Mouse (Mus musculus): ENCODE results near the gene Spata45. TPM values are rescaled to one million over a fixed set of nuclear protein-coding genes. Genes with fewer than 3 reads are reported as not detected.
"Not testable (repeated sequence)": the region's sequence is repeated elsewhere in the genome, so short reads cannot be mapped to it uniquely, and the experiment has no call there.

Spata45 gene
- polyA plus RNA-seq, 1 experiment = not detected

DNA sequence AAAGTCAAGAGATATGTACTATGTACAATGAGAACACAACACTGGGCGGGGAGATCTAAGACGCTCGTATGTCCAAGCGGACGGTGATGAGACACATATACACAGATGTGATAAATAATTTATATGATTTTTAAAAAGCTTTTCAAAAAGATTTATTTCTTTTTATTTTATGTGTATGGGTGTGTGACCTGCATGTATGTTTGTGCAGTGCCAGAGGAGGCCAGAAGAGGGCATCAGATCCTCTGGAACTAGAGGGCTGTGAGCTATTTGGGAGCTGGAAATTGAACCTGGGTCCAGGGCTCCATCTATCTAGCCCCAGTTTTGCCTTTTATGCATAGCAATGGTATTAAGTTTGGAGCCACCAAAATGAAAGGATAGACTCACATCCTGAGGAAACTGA is 27.7 kb upstream of the Spata45 start:
- TF ChIP-seq POLR2A (IDR thresholded peaks at IDR 0.05; ENCODE audit: borderline replicate concordance, insufficient read depth, low read length) (no peak), CTCF (IDR thresholded peaks at IDR 0.05; ENCODE audit: borderline replicate concordance, insufficient read depth, low read depth, low read length) (peak; percentile 23; the same call in 1 of the 2 replicates)
- Histone ChIP-seq H3K4me3 (replicated peaks; ENCODE audit: insufficient read depth, low read depth, low read length) (no peak overlapping the region), H3K27me3 (ENCODE audit: control insufficient read depth, insufficient read depth, low read length) (no peaks in the 10 kb centered on the region), H3K4me1 (ENCODE audit: control insufficient read depth, insufficient read depth, low read length) (no peaks in the 10 kb centered on the region), H3K27ac (ENCODE audit: insufficient read depth, low read length) (no peak overlapping the region)
- WGBS = over 99% methylated on average over 5 of the region's 5 CpGs
- DNase-seq = no peak

DNA sequence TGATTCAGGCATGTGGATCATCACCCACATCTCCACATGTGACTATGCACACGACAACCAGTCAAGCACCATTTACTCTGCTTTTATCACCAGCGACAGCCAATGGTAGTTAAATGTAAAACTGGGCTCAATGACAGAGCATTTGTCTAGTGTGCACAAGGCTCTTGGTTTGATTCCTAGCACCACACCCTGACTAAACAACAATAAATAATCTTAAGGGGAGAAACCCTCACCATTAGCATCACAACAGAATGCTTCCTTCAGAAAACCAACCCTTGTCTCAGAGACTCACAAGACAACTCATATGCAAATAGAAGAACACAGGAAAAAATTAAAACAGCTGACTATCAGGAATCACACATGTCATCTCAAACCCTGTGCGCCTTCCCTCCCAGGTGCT is 22.2 kb upstream of the Spata45 start:
- no peaks in the 10 kb centered on the region for H3K27me3 ChIP-seq (ENCODE audit: control insufficient read depth, insufficient read depth, low read length)
- no peak for TF ChIP-seq POLR2A (IDR thresholded peaks at IDR 0.05; ENCODE audit: borderline replicate concordance, insufficient read depth, low read length)
- no peak for TF ChIP-seq CTCF (IDR thresholded peaks at IDR 0.05; ENCODE audit: borderline replicate concordance, insufficient read depth, low read depth, low read length)
- no peak overlapping the region for H3K4me3 ChIP-seq (replicated peaks; ENCODE audit: insufficient read depth, low read depth, low read length)
- H3K27ac ChIP-seq (ENCODE audit: insufficient read depth, low read length) = no peak overlapping the region
- DNase-seq = no peak
- no peaks in the 10 kb centered on the region for H3K4me1 ChIP-seq (ENCODE audit: control insufficient read depth, insufficient read depth, low read length)
- 91% methylated on average over 3 of the region's 3 CpGs for WGBS

DNA sequence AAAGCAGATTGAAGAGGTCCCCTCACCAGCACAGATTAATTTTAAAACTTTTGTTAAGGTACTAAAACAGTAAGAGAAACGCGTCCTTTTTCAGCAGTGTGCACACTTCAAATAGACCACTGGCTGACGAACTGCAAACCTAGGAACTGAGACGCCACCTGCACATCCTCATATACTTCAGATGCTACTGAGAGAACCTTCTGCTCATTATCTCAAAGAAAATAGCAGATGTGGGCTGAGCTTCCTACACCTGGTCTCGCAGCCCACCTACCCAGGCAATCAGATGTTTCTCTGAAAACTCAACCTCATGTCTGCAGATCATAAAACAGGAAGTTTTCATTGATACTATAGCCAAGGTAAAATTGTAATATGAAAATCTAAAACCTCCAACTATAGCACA is 16.6 kb upstream of the Spata45 start:
- no peak for TF ChIP-seq POLR2A (IDR thresholded peaks at IDR 0.05; ENCODE audit: borderline replicate concordance, insufficient read depth, low read length)
- no peak overlapping the region for H3K4me3 ChIP-seq (replicated peaks; ENCODE audit: insufficient read depth, low read depth, low read length)
- no peak for DNase-seq
- no peak overlapping the region for H3K27ac ChIP-seq (ENCODE audit: insufficient read depth, low read length)
- WGBS = 95% methylated on average over 5 of the region's 5 CpGs
- H3K4me1 ChIP-seq (ENCODE audit: control insufficient read depth, insufficient read depth, low read length) = no peaks in the 10 kb centered on the region
- H3K27me3 ChIP-seq (ENCODE audit: control insufficient read depth, insufficient read depth, low read length) = no peaks in the 10 kb centered on the region

DNA sequence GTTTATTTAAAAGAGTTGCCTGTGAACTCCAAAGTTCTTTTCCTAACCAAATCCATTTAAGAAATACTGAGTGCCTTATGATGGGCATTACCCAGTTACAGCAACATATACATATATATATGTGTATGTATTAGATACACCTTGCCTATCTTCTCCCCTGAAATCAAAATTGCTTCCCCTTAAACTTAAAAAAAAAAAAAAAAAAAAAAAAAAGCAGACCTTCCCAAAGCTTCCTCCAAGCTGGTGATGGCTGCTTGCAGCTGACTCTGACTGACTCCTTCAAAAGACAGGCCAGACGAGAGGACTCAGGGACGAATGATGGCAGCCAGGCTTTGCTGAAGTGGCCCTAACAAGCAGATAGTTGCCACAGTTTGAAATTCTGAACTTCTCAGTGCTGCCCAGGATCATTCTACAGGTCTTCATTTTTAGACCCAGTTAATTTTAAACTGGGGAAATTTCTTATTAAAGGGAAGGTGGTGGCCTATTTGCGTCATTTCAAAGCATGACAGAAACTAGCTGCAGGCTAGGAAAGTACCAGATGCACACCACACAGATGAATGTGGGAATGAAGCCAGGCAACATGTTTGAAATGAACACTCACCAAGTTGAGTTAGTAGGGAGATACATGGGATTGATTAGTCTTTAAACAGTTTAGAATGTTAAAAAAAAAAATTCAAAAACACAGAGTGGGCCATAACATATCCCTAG is 16.1 kb upstream of the Spata45 start:
- TF ChIP-seq CTCF (IDR thresholded peaks at IDR 0.05; ENCODE audit: borderline replicate concordance, insufficient read depth, low read depth, low read length) (no peak), POLR2A (IDR thresholded peaks at IDR 0.05; ENCODE audit: borderline replicate concordance, insufficient read depth, low read length) (no peak)
- Histone ChIP-seq H3K27me3 (ENCODE audit: control insufficient read depth, insufficient read depth, low read length) (no peaks in the 10 kb centered on the region), H3K27ac (ENCODE audit: insufficient read depth, low read length) (no peak overlapping the region), H3K4me1 (ENCODE audit: control insufficient read depth, insufficient read depth, low read length) (no peaks in the 10 kb centered on the region), H3K4me3 (replicated peaks; ENCODE audit: insufficient read depth, low read depth, low read length) (no peak overlapping the region)
- no peak for DNase-seq
- WGBS = 65% methylated on average over 3 of the region's 3 CpGs

DNA sequence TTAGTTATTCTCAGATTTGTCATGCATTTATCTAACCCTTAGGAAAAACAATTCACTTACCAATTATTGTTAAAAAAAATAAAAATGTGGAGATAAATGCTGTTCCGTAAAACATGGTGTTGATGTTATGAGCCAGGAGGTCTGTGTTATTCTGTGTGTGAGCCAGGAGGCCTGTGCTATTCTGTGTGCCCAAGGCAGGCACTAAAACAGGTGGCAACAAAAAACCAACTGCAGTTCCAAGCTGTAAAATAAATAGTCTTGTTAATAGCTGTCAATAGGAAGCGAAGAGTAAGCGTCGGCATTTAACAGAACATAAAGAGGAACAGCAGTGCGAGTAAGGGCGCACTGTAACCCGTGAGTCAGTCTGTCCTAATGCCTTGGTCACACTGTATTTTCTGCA is 15.4 kb upstream of the Spata45 start:
- H3K27ac ChIP-seq (ENCODE audit: insufficient read depth, low read length) = no peak overlapping the region
- DNase-seq = no peak
- no peak for TF ChIP-seq CTCF (IDR thresholded peaks at IDR 0.05; ENCODE audit: borderline replicate concordance, insufficient read depth, low read depth, low read length)
- TF ChIP-seq POLR2A (IDR thresholded peaks at IDR 0.05; ENCODE audit: borderline replicate concordance, insufficient read depth, low read length) = no peak
- no peak overlapping the region for H3K4me3 ChIP-seq (replicated peaks; ENCODE audit: insufficient read depth, low read depth, low read length)
- 81% methylated on average over 7 of the region's 7 CpGs for WGBS
- no peaks in the 10 kb centered on the region for H3K27me3 ChIP-seq (ENCODE audit: control insufficient read depth, insufficient read depth, low read length)
- no peaks in the 10 kb centered on the region for H3K4me1 ChIP-seq (ENCODE audit: control insufficient read depth, insufficient read depth, low read length)

DNA sequence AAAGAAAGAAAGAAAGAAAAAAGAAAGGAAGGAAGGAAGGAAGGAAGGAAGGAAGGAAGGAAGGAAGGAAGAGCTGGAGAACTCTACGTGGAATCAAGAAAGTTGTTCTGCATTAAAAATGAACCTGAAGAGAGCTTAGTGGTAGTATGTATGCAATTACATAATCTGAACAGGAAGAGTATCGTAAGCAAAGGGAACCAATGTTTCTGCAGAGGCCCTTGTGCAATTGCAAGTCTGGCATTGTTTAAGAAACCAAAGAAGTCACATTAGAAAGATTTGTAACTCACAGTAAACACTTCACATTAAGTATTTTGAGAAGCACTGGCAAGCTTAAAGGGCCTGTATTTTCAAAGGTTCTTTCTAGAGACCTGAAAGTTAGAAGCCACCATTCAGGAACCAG is 13.3 kb upstream of the Spata45 start:
- no peak overlapping the region for H3K27ac ChIP-seq (ENCODE audit: insufficient read depth, low read length)
- H3K27me3 ChIP-seq (ENCODE audit: control insufficient read depth, insufficient read depth, low read length) = no peaks in the 10 kb centered on the region
- H3K4me1 ChIP-seq (ENCODE audit: control insufficient read depth, insufficient read depth, low read length) = no peaks in the 10 kb centered on the region
- no peak for TF ChIP-seq POLR2A (IDR thresholded peaks at IDR 0.05; ENCODE audit: borderline replicate concordance, insufficient read depth, low read length)
- TF ChIP-seq CTCF (IDR thresholded peaks at IDR 0.05; ENCODE audit: borderline replicate concordance, insufficient read depth, low read depth, low read length) = no peak
- WGBS = 88% methylated on average over 2 of the region's 2 CpGs
- H3K4me3 ChIP-seq (replicated peaks; ENCODE audit: insufficient read depth, low read depth, low read length) = no peak overlapping the region
- DNase-seq = no peak

DNA sequence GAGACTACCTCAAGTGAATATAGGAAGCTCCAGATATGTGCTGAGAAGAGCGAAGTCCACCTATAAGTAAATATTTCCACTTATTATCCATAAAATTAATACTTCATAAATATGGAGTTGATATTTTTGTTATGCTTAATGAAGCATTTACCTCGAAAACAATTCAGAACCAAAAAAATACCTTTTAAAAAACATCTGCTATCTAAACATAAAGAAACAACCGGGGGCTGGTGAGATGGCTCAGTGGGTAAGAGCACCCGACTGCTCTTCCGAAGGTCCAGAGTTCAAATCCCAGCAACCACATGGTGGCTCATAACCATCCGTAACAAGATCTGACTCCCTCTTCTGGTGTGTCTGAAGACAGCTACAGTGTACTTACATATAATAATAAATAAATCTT is 12.6 kb upstream of the Spata45 start:
- H3K4me1 ChIP-seq (ENCODE audit: control insufficient read depth, insufficient read depth, low read length); H3K27ac ChIP-seq (ENCODE audit: insufficient read depth, low read length); DNase-seq; H3K27me3 ChIP-seq (ENCODE audit: control insufficient read depth, insufficient read depth, low read length); H3K4me3 ChIP-seq (replicated peaks; ENCODE audit: insufficient read depth, low read depth, low read length): not testable (repeated sequence)
- 92% methylated on average over 6 of the region's 6 CpGs for WGBS

DNA sequence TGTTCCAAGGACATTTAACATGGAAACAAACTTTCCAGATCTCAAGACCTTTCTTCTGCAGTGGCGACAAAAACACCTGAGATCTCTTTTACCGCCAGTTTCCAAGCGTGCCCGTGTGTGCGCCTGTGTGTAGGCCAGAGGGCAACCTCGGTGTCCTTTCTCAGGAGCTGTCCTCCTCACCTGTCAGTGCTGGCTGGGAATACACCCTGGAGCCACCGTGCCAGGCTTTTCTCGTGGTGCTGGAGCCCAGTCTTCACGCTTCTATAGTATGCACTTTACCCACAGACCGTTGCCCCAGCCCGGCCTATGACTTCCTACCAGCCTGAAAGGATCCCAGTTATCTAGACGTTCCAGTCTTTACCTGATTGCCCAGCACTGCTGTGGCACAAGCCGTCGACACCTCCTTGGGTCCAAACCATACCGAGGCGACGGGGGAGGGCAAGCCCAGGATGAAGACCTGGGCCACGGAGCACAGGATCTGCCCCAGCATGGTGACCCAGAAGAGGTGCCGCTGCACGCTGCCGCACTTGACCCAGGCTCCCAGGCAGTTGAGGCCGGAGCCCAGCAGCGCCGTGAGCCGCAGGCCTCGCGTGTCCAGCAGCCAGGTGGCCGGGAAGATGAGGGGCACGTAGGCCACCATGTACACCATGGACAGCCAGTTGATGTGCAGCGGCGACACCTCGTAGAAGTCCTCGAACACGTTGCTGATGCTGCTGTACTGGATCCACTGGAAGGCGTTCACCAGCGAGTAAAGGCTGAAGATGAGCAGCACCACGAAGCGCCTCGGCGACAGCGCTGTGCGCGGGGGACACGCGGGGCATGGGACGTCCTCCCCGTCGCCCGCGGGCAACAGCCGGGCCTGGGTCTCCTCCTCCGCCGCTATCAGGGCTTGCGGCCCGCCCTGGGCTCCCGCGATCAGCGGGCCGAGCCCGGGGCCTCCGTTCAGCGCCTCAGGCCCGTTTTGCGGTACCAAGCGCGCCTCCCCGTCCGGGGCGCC is 11.1 kb upstream of the Spata45 start:
- peak overlapping the region; percentile 15 for H3K27ac ChIP-seq (ENCODE audit: insufficient read depth, low read length)
- H3K4me1 ChIP-seq (ENCODE audit: control insufficient read depth, insufficient read depth, low read length) = no peaks in the 10 kb centered on the region
- WGBS = under 1% methylated on average over 69 of the region's 69 CpGs
- no peak for TF ChIP-seq POLR2A (IDR thresholded peaks at IDR 0.05; ENCODE audit: borderline replicate concordance, insufficient read depth, low read length)
- no peaks in the 10 kb centered on the region for H3K27me3 ChIP-seq (ENCODE audit: control insufficient read depth, insufficient read depth, low read length)
- peak overlapping the region; percentile 76 for H3K4me3 ChIP-seq (replicated peaks; ENCODE audit: insufficient read depth, low read depth, low read length)
- DNase-seq = peak in 1 of 2 experiments; percentile 49
